Comparison of ENCODE assay signal across 8 mouse cellular contexts in the genomic region with DNA sequence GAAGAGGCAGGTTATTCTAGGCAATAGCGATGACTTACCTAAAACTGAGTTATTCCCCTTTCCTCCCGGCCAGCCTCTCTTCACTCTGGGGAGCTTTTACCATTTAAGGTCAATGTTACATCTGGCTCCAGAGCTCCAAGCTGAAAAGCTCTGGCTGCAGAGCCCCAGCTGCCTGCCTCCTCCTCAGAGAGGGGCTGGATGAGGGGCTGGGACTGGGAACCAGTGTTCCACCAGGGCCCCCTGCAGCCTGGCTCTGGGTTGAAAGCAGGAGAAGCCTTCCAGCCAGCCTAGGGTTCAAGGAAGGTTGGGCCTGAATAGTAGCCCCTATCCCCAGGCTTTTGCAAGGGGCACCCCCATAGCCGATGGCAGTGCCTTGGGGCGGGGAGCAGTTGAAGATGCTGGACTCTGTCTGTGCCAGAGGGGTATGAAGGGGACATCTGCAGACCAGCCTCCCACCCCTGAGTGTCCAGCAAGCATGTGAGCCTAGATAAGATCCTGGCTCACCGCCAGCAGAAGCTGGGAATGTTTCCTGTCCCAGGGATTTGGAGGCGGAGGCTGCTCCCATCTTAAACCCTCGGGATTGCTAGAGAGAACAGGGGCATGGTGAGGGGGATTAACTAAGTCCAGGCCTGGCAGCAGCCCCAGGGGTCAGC. TPM values are rescaled to one million over a fixed set of nuclear protein-coding genes. Genes with fewer than 3 reads are reported as not detected.
DNase-seq lines count a peak whose midpoint lies in the region; ATAC-seq and TF ChIP-seq lines count a peak whose summit lies in the region.

A gene (minus strand): TSS at position 409 of the 653 bp plus-strand sequence.

- H3K4me3 ChIP-seq in heart, embryonic 13.5 days: peak within 1 kb of the TSS; percentile 31
- H3K4me3 ChIP-seq in kidney, postnatal 0 days (replicated peaks; ENCODE audit: low read depth, low read length): peak within 1 kb of the TSS; percentile 27
- no peak within 1 kb of the TSS; the same call in 1 of the 2 replicates for H3K4me3 ChIP-seq in lung, postnatal 0 days (ENCODE audit: low read depth, low read length)
- H3K4me3 ChIP-seq in forebrain, embryonic 14.5 days (ENCODE audit: low read depth, low read length): no peak within 1 kb of the TSS

- H3K9me3 ChIP-seq in heart, embryonic 13.5 days: no peaks in the 10 kb centered on the region
- H3K9me3 ChIP-seq in kidney, postnatal 0 days (replicated peaks; ENCODE audit: low read length): no peaks in the 10 kb centered on the region
- no peaks in the 10 kb centered on the region for H3K9me3 ChIP-seq in lung, postnatal 0 days (ENCODE audit: low read length)
- H3K9me3 ChIP-seq in forebrain, embryonic 14.5 days (replicated peaks; ENCODE audit: control insufficient read depth, low read length): no peaks in the 10 kb centered on the region

- H3K9ac ChIP-seq in heart, embryonic 13.5 days: peak within 1 kb of the TSS; percentile 51
- H3K9ac ChIP-seq in kidney, postnatal 0 days (ENCODE audit: low read depth, low read length): peak within 1 kb of the TSS; percentile 39; the same call in 1 of the 2 replicates
- no peak within 1 kb of the TSS for H3K9ac ChIP-seq in lung, postnatal 0 days (replicated peaks; ENCODE audit: low read depth)
- no peak within 1 kb of the TSS for H3K9ac ChIP-seq in forebrain, embryonic 14.5 days (ENCODE audit: low read length)

- no peak for TF ChIP-seq EP300 in lung, postnatal 0 days (IDR thresholded peaks at IDR 0.05)

- WGBS in heart, embryonic 13.5 days: 10% methylated on average over 7 of the region's 7 CpGs
- 47% methylated on average over 7 of the region's 7 CpGs for WGBS in kidney, postnatal 0 days
- 28% methylated on average over 7 of the region's 7 CpGs for WGBS in lung, postnatal 0 days
- WGBS in forebrain, embryonic 14.5 days: 72% methylated on average over 7 of the region's 7 CpGs

- H3K27me3 ChIP-seq in heart, embryonic 13.5 days (replicated peaks): no peaks in the 10 kb centered on the region
- H3K27me3 ChIP-seq in kidney, postnatal 0 days (ENCODE audit: insufficient read depth, low read length): no peaks in the 10 kb centered on the region
- H3K27me3 ChIP-seq in lung, postnatal 0 days (replicated peaks; ENCODE audit: insufficient read depth, low read length): no peaks in the 10 kb centered on the region
- H3K27me3 ChIP-seq in forebrain, embryonic 14.5 days (replicated peaks; ENCODE audit: control insufficient read depth, insufficient read depth, low read length): no peaks in the 10 kb centered on the region

- H3K4me1 ChIP-seq in heart, embryonic 13.5 days: peaks cover 65% of the 10 kb centered on the region
- 0 out of 2 replicates have a peak, but pooled peaks cover 6% of the 10 kb centered on the region for H3K4me1 ChIP-seq in kidney, postnatal 0 days (replicated peaks; ENCODE audit: insufficient read depth, low read length)
- H3K4me1 ChIP-seq in lung, postnatal 0 days (ENCODE audit: insufficient read depth, low read depth, low read length): peaks cover 12% of the 10 kb centered on the region
- H3K4me1 ChIP-seq in forebrain, embryonic 14.5 days (ENCODE audit: control insufficient read depth, insufficient read depth, low read length): no peaks in the 10 kb centered on the region

- DNase-seq in adipocyte (ENCODE audit: low spot score): peak; percentile 34
- peak; percentile 63 to 67 for DNase-seq in adrenal gland, postnatal 36 days
- peak; percentile 83 for DNase-seq in kidney, postnatal 0 days (ENCODE audit: low spot score)
- peak; percentile 61 for DNase-seq in lung, postnatal 0 days (ENCODE audit: low spot score)
- DNase-seq in urinary bladder, adult 2 months (ENCODE audit: low spot score): peak; percentile 41
- DNase-seq in forebrain, embryonic 14.5 days (ENCODE audit: low spot score): no peak

- H3K27ac ChIP-seq in heart, embryonic 13.5 days (replicated peaks): peak within 1 kb of the TSS; percentile 76
- peak within 1 kb of the TSS; percentile 90 for H3K27ac ChIP-seq in kidney, postnatal 0 days
- H3K27ac ChIP-seq in lung, postnatal 0 days (ENCODE audit: low read length): peak within 1 kb of the TSS; percentile 62
- H3K27ac ChIP-seq in forebrain, embryonic 14.5 days (ENCODE audit: low read depth, low read length): no peak within 1 kb of the TSS

- peak; percentile 17; the same call in 1 of the 2 replicates for TF ChIP-seq CTCF in kidney, postnatal 0 days (IDR thresholded peaks at IDR 0.05; ENCODE audit: low read depth)
- no peak for TF ChIP-seq CTCF in lung, postnatal 0 days (IDR thresholded peaks at IDR 0.05)

- H3K36me3 ChIP-seq in heart, embryonic 13.5 days: no peaks in the 10 kb centered on the region
- H3K36me3 ChIP-seq in kidney, postnatal 0 days (ENCODE audit: insufficient read depth, low read length): no peaks in the 10 kb centered on the region
- H3K36me3 ChIP-seq in lung, postnatal 0 days (ENCODE audit: insufficient read depth, low read length): no peaks in the 10 kb centered on the region
- H3K36me3 ChIP-seq in forebrain, embryonic 14.5 days (ENCODE audit: control insufficient read depth, insufficient read depth, low read length): no peaks in the 10 kb centered on the region

- peak; percentile 48; the same call in 1 of the 2 replicates for ATAC-seq in heart, embryonic 13.5 days (ENCODE audit: extremely low read depth, insufficient number of reproducible peaks, low FRiP score, low TSS enrichment)
- peak; percentile 35; the same call in 1 of the 2 replicates for ATAC-seq in kidney, postnatal 0 days (replicated peaks; ENCODE audit: low FRiP score, low read depth)
- peak; percentile 55 for ATAC-seq in lung, postnatal 0 days
- no peak for ATAC-seq in granulocyte monocyte progenitor cell, adult 5-6 weeks (replicated peaks; ENCODE audit: poor library complexity, severe bottlenecking)
- ATAC-seq in forebrain, embryonic 14.5 days: no peak

- H3K4me2 ChIP-seq in heart, embryonic 13.5 days: peak within 1 kb of the TSS; percentile 48
- peak within 1 kb of the TSS; percentile 52 for H3K4me2 ChIP-seq in kidney, postnatal 0 days (ENCODE audit: low read length)
- H3K4me2 ChIP-seq in lung, postnatal 0 days (replicated peaks; ENCODE audit: low read depth, low read length): peak within 1 kb of the TSS; percentile 35
- no peak within 1 kb of the TSS for H3K4me2 ChIP-seq in forebrain, embryonic 14.5 days (ENCODE audit: low read length)

RNA-seq across cellular contexts. Expression of the gene that starts here (rescaled TPM):
- total RNA-seq in adrenal gland, postnatal 36 days (2021): 10 to 100 TPM; 10.8 to 16.3 TPM
- 4.6 and 5.3 TPM in 2 replicates for polyA plus RNA-seq in heart, embryonic 13.5 days (2015; fragmentation: Nextera tagmentation; extraction: Ambion mirVana)
- polyA plus RNA-seq in kidney, postnatal 0 days (2015; fragmentation: Nextera tagmentation; extraction: Ambion mirVana): 9.3 and 9.5 TPM in 2 replicates
- polyA plus RNA-seq in lung, postnatal 0 days (2015; fragmentation: Nextera tagmentation; extraction: Ambion mirVana): 1.8 and 2.3 TPM in 2 replicates
- polyA plus RNA-seq in urinary bladder, adult 2 months (2012; rRNA removed): 109 and 197 TPM in 2 replicates
- 0.41 TPM in 1 of 2 replicates, not detected in the other for total RNA-seq in granulocyte monocyte progenitor cell, adult 5-6 weeks (2014; fragmentation: Nextera tagmentation)
- 0.09 and 0.21 TPM in 2 replicates for total RNA-seq in granulocyte monocyte progenitor cell, adult 5-6 weeks (2017)
- 0.58 and 1.3 TPM in 2 replicates for polyA plus RNA-seq in forebrain, embryonic 14.5 days (2014; fragmentation: Nextera tagmentation; extraction: Ambion mirVana)

Comparison
In these comparisons a context has a peak if more than half of its experiments do, and no peak if none do; other contexts are left out.
1. RNA of the gene that starts here (total RNA-seq): 10.8 to 16.3 TPM in adrenal gland, postnatal 36 days; 0.09 to 0.41 TPM in granulocyte monocyte progenitor cell, adult 5-6 weeks; every median in the first group is over 4 times any median in the second.
2. RNA of the gene that starts here (polyA plus RNA-seq): 109 to 197 TPM in urinary bladder, adult 2 months; 9.3 to 9.5 TPM in kidney, postnatal 0 days, 4.6 to 5.3 TPM in heart, embryonic 13.5 days, 1.8 to 2.3 TPM in lung, postnatal 0 days and 0.58 to 1.3 TPM in forebrain, embryonic 14.5 days; every median in the first group is over 10 times any median in the second.
3. ATAC-seq: peak in heart, embryonic 13.5 days (single experiment), kidney, postnatal 0 days (single experiment) and lung, postnatal 0 days (single experiment); none in granulocyte monocyte progenitor cell, adult 5-6 weeks (single experiment) and forebrain, embryonic 14.5 days (single experiment).
4. H3K4me3 ChIP-seq: peak in heart, embryonic 13.5 days (single experiment) and kidney, postnatal 0 days (single experiment); none in lung, postnatal 0 days (single experiment) and forebrain, embryonic 14.5 days (single experiment).
5. H3K9ac ChIP-seq: peak in heart, embryonic 13.5 days (single experiment) and kidney, postnatal 0 days (single experiment); none in lung, postnatal 0 days (single experiment) and forebrain, embryonic 14.5 days (single experiment).